Mouse (Mus musculus) bone marrow macrophage, adult 2 months (primary cell): ENCODE measurements around the gene Chmp1a.

ENCODE experiments used
- CTCF ChIP-seq: IDR thresholded peaks from 2 replicates; pipeline ENCODE4 v1.5.1; 2012; ENCODE audit warnings: low read depth, mild to moderate bottlenecking, low read length, moderate library complexity
- POLR2A ChIP-seq: IDR thresholded peaks from 2 replicates; pipeline ENCODE4 v1.6.1; 2012; ENCODE audit warnings: mild to moderate bottlenecking, low read depth, low read length, borderline replicate concordance

DNA sequence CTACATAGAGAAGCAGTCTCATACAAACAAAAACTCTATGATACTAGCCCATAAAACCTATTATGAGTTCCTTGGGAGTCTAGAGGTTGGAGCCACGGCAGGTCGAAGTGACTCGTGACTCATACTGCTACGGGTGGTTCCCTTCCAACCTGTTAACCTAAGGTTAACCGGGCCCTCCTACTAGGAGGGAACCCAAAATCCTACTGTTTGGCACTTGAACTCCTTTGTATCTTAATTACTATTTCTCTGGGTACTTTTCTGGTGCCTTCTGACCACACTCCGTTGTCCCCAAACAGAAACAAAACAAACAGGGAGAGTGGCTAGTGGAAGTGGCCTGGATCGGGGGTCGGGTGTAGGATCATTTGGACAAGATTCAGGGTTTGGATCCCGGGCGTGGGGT, 687 bp downstream of the Chmp1a start:
- TF ChIP-seq CTCF (no peak), POLR2A (no peak)
